Mouse (Mus musculus) heart, embryonic 11.5 days (tissue): ENCODE measurements at regions not wholly inside any gene's neighbourhood (a gene's known extent, or its start where the extent isn't known, plus 50 kb on each side); places are given as distances from the start of the nearest gene placed in this dataset.

Experiments
- ATAC-seq: fragments of 200-750 bp; cut with Nextera tagmentation; replicated peaks from 2 replicates; pipeline ENCODE4 v1.8.0; 2017; ENCODE audit warnings: moderate library complexity; ENCODE audit not compliant: insufficient number of reproducible peaks, low FRiP score, low TSS enrichment
- H3K27ac ChIP-seq: fragments of 300-500 bp; sonication (generic); 2 replicates; pipeline ENCODE4 v1.5.1; 2014; ENCODE audit warnings: mild to moderate bottlenecking, low read depth, low read length
- H3K27me3 ChIP-seq: fragments of 300-500 bp; sonication (generic); 2 replicates; pipeline ENCODE4 v1.6.1; 2014; ENCODE audit warnings: mild to moderate bottlenecking, low read length, mixed read lengths; ENCODE audit not compliant: control insufficient read depth, insufficient read depth
- H3K36me3 ChIP-seq: fragments of 300-500 bp; sonication (generic); 2 replicates; pipeline ENCODE4 v1.6.1; 2014; ENCODE audit warnings: mild to moderate bottlenecking, low read length, moderate library complexity, mixed read lengths; ENCODE audit not compliant: control insufficient read depth, insufficient read depth
- H3K4me1 ChIP-seq: fragments of 300-500 bp; sonication (generic); 2 replicates; pipeline ENCODE4 v1.6.1; 2014; ENCODE audit warnings: low read length; ENCODE audit not compliant: control insufficient read depth, insufficient read depth
- H3K4me2 ChIP-seq: fragments of 300-500 bp; sonication (generic); 2 replicates; pipeline ENCODE4 v1.6.1; 2014; ENCODE audit warnings: mild to moderate bottlenecking, moderate library complexity
- H3K4me3 ChIP-seq: fragments of 300-500 bp; sonication (generic); 2 replicates; pipeline ENCODE4 v1.5.1; 2014; ENCODE audit warnings: low read depth, low read length
- H3K9ac ChIP-seq: fragments of 300-500 bp; sonication (generic); 2 replicates; pipeline ENCODE4 v1.6.1; 2014; ENCODE audit warnings: mild to moderate bottlenecking, low read depth, low read length, moderate library complexity
- H3K9me3 ChIP-seq: fragments of 300-500 bp; sonication (generic); replicated peaks from 2 replicates; pipeline ENCODE4 v1.6.1; 2016; ENCODE audit warnings: low read length; ENCODE audit not compliant: control insufficient read depth
- WGBS: fragments of 180-500 bp; shearing (Covaris S2); extraction: QIAGEN DNeasy Blood & Tissue Kit; methylation state at CpG from one replicate; pipeline ENCODE4 v1.1.7; 2014; ENCODE audit not compliant: insufficient replicate concordance; 5-methylcytosine and 5-hydroxymethylcytosine counted together

DNA sequence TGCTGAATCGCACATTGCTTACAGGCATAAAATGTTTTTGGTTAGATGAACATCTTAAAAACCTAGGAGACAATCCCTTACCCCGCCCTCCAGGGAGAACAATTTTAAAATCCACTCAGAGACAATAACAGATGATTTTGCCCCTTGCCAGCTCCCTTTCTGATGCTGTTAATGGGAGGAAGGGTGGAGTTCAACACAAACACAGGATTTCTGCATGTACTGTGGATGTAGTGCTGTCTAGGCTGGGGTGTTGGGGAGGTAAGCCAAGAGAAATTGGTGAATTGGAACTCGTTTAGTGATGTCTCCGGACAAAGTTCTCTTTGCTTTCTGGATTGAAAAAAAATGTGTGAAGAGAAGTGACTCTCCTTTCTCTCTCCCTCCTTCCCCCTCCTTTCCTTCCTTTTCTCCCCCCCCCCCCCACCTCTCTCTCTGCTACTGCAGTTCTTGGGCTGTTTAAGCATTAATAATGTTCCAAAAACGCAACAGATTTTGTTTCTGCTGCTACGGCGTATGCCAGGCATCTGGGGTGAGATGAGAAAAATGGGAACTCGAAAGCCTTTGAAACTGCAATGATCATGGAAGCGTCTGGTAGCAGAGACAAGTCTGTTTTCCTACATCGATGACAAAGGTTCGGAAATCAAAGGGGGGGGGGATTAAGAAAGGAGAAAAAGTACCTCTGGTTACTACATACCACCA, 68.8 kb upstream of the Acbd6 start:
- Histone ChIP-seq H3K9me3 (no peaks in the 10 kb centered on the region), H3K36me3 (no peaks in the 10 kb centered on the region), H3K9ac (no peak overlapping the region), H3K4me2 (no peak overlapping the region), H3K27ac (no peak overlapping the region), H3K4me3 (no peak overlapping the region), H3K4me1 (no peaks in the 10 kb centered on the region), H3K27me3 (no peaks in the 10 kb centered on the region)
- ATAC-seq, result no peak
- 77% methylated on average over 11 of the region's 11 CpGs for WGBS

DNA sequence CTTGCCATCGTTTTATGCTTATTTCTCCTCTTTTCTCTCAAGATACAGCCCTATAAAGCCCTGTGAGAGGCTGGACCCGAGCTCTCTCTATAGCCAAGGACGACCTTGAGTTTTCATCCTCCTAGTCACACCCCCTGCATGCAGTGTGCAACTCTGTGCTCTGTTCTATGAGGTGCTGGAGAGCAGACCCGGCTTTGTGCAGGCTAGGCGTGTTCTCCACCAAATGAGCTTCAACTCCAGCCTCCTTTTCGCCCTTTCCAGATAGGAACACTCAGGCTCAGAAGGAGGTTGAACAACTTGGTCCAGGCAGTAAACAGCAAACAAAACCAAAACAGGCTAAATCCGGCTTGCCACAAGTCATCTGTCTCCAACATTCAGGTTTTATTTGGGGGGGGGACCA, 67.8 kb upstream of the Acbd6 start:
- Histone ChIP-seq H3K4me1 (no peaks in the 10 kb centered on the region), H3K27ac (no peak overlapping the region), H3K36me3 (no peaks in the 10 kb centered on the region), H3K9me3 (no peaks in the 10 kb centered on the region), H3K9ac (no peak overlapping the region), H3K27me3 (no peaks in the 10 kb centered on the region), H3K4me2 (no peak overlapping the region), H3K4me3 (no peak overlapping the region)
- WGBS, result 67% methylated on average over 7 of the region's 7 CpGs
- no peak for ATAC-seq

DNA sequence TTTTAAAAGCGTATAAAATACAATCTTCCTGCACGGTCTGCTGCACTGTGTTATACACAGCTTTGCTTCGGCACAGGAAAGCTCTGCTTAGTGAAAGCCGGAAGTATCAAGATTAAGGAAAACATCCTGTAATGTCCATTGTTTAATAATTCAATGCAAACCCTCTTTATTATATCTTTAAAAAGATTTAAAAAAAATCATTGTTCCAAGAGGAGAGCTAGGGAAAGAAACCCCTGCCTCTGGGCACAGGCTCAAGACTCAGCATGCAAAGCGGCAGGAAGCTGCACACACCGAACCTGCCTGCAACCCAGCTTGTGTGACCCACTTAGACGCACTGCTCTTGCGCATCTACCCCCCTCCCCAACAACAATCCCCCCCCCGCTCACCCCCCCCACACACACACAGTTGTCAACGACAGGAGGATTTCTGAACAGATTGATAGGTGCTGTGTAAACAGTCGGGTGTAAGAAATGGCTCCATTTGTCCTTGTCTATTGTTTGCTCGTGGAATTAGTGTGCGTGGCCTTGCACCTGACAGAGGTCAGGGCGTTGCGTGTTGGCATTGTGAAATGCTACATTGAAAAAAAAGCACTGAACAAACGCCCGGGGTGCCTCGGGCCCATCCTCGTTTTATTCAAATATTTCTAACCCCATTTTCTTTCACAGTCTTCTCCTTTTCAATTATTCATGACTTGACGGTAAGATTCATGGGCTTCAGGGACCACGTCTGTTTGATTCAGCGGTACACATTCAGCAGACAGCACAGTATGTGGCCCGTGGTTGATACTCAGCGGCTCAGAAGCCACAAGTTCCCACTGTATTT, 66.5 kb upstream of the Acbd6 start:
- Histone ChIP-seq H3K9me3 (no peaks in the 10 kb centered on the region), H3K9ac (no peak overlapping the region), H3K4me1 (no peaks in the 10 kb centered on the region), H3K27me3 (no peaks in the 10 kb centered on the region), H3K4me2 (no peak overlapping the region), H3K36me3 (no peaks in the 10 kb centered on the region), H3K27ac (no peak overlapping the region), H3K4me3 (no peak overlapping the region)
- 62% methylated on average over 24 of the region's 24 CpGs for WGBS
- ATAC-seq, result no peak

DNA sequence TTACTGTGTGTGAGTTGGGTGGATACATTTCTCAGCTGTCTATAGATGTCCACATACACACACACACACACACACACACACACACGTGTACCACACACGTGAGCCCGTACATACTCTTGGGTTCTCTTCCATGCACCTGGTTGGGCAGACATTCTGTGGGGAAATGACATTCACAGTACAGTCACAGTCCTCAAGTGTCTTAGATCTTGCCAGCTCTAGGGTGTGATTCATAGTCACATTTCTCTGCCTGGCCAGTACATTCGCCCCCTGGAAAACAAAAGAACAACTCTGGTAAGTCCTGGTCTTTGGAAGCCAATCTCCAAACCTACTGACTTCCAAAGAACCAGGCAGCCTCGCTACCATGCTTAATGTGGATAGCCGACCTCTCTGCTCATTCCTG, 64.6 kb upstream of the Acbd6 start:
- H3K27me3 ChIP-seq, result no peaks in the 10 kb centered on the region
- H3K9me3 ChIP-seq, result no peaks in the 10 kb centered on the region
- H3K9ac ChIP-seq, result no peak overlapping the region
- H3K27ac ChIP-seq, result no peak overlapping the region
- no peak for ATAC-seq
- no peaks in the 10 kb centered on the region for H3K4me1 ChIP-seq
- no peaks in the 10 kb centered on the region for H3K36me3 ChIP-seq
- WGBS, result 77% methylated on average over 6 of the region's 6 CpGs
- no peak overlapping the region for H3K4me2 ChIP-seq
- H3K4me3 ChIP-seq, result no peak overlapping the region

DNA sequence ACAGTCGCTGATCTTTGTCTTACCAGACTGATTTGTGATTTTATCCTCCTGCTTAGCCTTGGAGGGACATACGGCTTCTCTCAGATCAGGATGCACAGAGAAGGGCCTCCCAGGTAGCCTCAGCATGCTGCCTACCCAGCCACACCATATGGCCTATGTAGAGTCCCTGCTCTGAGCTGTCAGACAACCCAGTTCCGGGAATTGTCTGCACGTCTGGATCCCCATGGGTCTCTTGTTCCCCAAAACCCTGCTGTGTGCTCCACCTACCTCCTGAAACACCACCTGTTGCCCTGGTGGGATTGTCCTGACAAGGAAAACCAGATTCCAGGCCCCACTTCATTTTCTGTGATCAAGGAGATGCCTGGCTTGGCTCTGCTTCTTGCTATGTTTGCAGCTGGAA, 64.1 kb upstream of the Acbd6 start:
- Histone ChIP-seq H3K27ac (no peak overlapping the region), H3K36me3 (no peaks in the 10 kb centered on the region), H3K9ac (no peak overlapping the region), H3K9me3 (no peaks in the 10 kb centered on the region), H3K4me1 (no peaks in the 10 kb centered on the region), H3K27me3 (no peaks in the 10 kb centered on the region), H3K4me2 (no peak overlapping the region), H3K4me3 (no peak overlapping the region)
- WGBS, result 57% methylated on average over 4 of the region's 4 CpGs
- no peak for ATAC-seq

DNA sequence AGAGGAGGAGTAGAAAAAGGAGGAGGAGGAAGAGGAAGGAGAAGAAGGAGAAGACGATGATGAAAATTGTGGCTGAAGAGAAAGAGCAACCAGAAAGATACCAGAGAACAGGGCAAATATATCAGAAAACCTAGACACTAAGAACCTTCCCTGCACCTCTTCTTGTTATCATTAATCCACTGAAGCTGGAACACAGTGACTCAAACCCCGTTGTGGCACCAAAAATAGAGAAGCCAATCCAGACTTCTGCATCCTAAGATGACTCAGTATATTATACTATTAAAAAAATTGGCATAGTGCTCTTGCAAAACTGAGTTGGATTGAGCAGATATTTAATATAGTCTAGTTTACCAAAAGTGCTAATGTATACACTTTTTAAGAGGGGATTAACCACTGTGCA, 63.6 kb upstream of the Acbd6 start:
- 63% methylated on average over 2 of the region's 2 CpGs for WGBS
- Histone ChIP-seq H3K36me3 (no peaks in the 10 kb centered on the region), H3K4me1 (no peaks in the 10 kb centered on the region), H3K27me3 (no peaks in the 10 kb centered on the region), H3K27ac (no peak overlapping the region), H3K4me3 (no peak overlapping the region), H3K4me2 (no peak overlapping the region), H3K9me3 (no peaks in the 10 kb centered on the region), H3K9ac (no peak overlapping the region)
- ATAC-seq, result no peak

DNA sequence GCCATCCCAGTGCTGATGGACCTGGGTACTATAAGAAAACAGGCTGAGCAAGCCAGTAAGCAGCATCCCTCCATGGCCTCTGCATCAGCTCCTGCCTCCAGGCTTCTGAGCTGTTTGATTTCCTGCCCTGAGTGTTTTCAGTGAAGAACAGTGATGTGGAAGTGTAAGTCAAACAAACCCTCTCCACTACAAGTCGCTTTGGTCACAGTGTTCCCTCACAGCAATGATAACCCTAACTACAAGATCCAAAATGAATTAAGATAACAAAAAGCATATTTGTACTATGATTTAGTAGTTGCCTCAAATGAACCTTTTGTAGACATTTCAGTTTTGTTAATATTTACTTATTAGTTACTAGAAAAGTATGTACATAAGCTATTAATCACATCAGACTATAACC, 58.2 kb upstream of the Acbd6 start:
- Histone ChIP-seq H3K27me3 (no peaks in the 10 kb centered on the region), H3K4me2 (no peak overlapping the region), H3K9ac (no peak overlapping the region), H3K27ac (no peak overlapping the region), H3K4me1 (peaks cover 9% of the 10 kb centered on the region), H3K9me3 (no peaks in the 10 kb centered on the region), H3K4me3 (no peak overlapping the region), H3K36me3 (no peaks in the 10 kb centered on the region)
- ATAC-seq, result no peak
- WGBS, result 90% methylated on average over 1 of the region's 1 CpGs

DNA sequence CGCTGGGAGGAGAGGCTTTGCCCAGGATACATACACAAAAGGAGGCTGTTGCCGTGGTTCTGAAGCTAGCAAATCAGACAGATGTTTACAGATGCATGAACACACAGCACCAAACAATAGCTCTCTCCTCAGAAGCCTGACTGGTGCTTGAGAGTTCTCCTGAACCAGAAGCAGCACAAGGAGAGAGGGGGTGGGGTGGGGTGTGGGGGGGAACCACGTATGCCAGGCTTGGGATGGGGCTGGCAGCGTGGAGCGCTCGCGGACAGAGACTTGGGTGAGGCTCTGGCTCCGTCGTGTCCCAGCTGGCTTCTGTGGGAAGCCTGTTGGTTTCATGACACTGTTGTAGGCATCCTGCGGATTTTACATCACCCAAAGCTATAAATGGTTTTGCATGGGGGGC, 55.1 kb upstream of the Acbd6 start:
- 66% methylated on average over 10 of the region's 10 CpGs for WGBS
- peaks cover 21% of the 10 kb centered on the region for H3K4me1 ChIP-seq
- ATAC-seq, result no peak
- H3K27me3 ChIP-seq, result no peaks in the 10 kb centered on the region
- H3K9me3 ChIP-seq, result no peaks in the 10 kb centered on the region
- no peak overlapping the region for H3K27ac ChIP-seq
- H3K9ac ChIP-seq, result no peak overlapping the region
- H3K36me3 ChIP-seq, result no peaks in the 10 kb centered on the region
- no peak overlapping the region for H3K4me2 ChIP-seq
- no peak overlapping the region for H3K4me3 ChIP-seq
